Mouse (Mus musculus): ENCODE measurements around the gene Dapp1. TPM values are rescaled to one million over a fixed set of nuclear protein-coding genes. Genes with fewer than 3 reads are reported as not detected.

The Dapp1 gene
- polyA plus RNA-seq (2016; fragmentation: Nextera tagmentation; extraction: Ambion mirVana), result 2.1 and 2.3 TPM in 2 replicates

- 0 out of 2 replicates have a peak within 1 kb of the TSS, but pooled peaks have one; percentile 20 for H3K9ac ChIP-seq (replicated peaks)
Measured at GRCm38 (mm10) chr3:137981382-137981750, at the start of gene Dapp1. Dapp1 (minus strand) TSS chr3:137981545.

GRCm38 (mm10) chr3:138030563-138030962 lies 49.2 kb upstream of the Dapp1 start:
- ATAC-seq (ENCODE audit: low FRiP score, low read depth), result no peak
- H3K4me3 ChIP-seq, result no peak overlapping the region
- WGBS, result 86% methylated on average over 6 of the region's 6 CpGs
- H3K4me2 ChIP-seq (replicated peaks), result no peak overlapping the region
- H3K27me3 ChIP-seq, result no peaks in the 10 kb centered on the region
- H3K36me3 ChIP-seq, result no peaks in the 10 kb centered on the region
- H3K4me1 ChIP-seq, result no peaks in the 10 kb centered on the region
- no peaks in the 10 kb centered on the region for H3K9me3 ChIP-seq
- no peak overlapping the region for H3K27ac ChIP-seq (replicated peaks)
- H3K9ac ChIP-seq (replicated peaks), result no peak overlapping the region

More at GRCm38 (mm10) chr3:137981382-137981750, at the start of gene Dapp1:
- Histone ChIP-seq H3K4me3 (peak within 1 kb of the TSS; percentile 24), H3K4me1 (peaks cover 20% of the 10 kb centered on the region), H3K27ac (replicated peaks) (no peak within 1 kb of the TSS), H3K27me3 (peaks cover 20% of the 10 kb centered on the region; the same call in 1 of the 2 replicates), H3K36me3 (no peaks in the 10 kb centered on the region), H3K9me3 (no peaks in the 10 kb centered on the region), H3K4me2 (replicated peaks) (peak within 1 kb of the TSS; percentile 45)
- 19% methylated on average over 10 of the region's 10 CpGs for WGBS
- ATAC-seq (ENCODE audit: low FRiP score, low read depth), result peak; percentile 32; the same call in 1 of the 2 replicates

GRCm38 (mm10) chr3:138029351-138029750 lies 48.0 kb upstream of the Dapp1 start:
- H3K36me3 ChIP-seq, result no peaks in the 10 kb centered on the region
- H3K9me3 ChIP-seq, result no peaks in the 10 kb centered on the region
- H3K9ac ChIP-seq (replicated peaks), result no peak overlapping the region
- no peak overlapping the region for H3K27ac ChIP-seq (replicated peaks)
- no peaks in the 10 kb centered on the region for H3K4me1 ChIP-seq
- no peak overlapping the region for H3K4me3 ChIP-seq
- 92% methylated on average over 5 of the region's 5 CpGs for WGBS
- H3K4me2 ChIP-seq (replicated peaks), result no peak overlapping the region
- H3K27me3 ChIP-seq, result no peaks in the 10 kb centered on the region
- ATAC-seq (ENCODE audit: low FRiP score, low read depth), result no peak

GRCm38 (mm10) chr3:138027575-138028362 lies 46.4 kb upstream of the Dapp1 start:
- no peaks in the 10 kb centered on the region for H3K27me3 ChIP-seq
- H3K9me3 ChIP-seq, result no peaks in the 10 kb centered on the region
- ATAC-seq (ENCODE audit: low FRiP score, low read depth), result no peak
- H3K4me1 ChIP-seq, result no peaks in the 10 kb centered on the region
- H3K9ac ChIP-seq (replicated peaks), result no peak overlapping the region
- no peaks in the 10 kb centered on the region for H3K36me3 ChIP-seq
- H3K27ac ChIP-seq (replicated peaks), result no peak overlapping the region
- WGBS, result 85% methylated on average over 5 of the region's 5 CpGs
- no peak overlapping the region for H3K4me2 ChIP-seq (replicated peaks)
- H3K4me3 ChIP-seq, result no peak overlapping the region

- Histone ChIP-seq H3K27ac (replicated peaks) (no peak overlapping the region), H3K4me3 (no peak overlapping the region), H3K4me2 (replicated peaks) (no peak overlapping the region), H3K27me3 (no peaks in the 10 kb centered on the region), H3K9me3 (no peaks in the 10 kb centered on the region), H3K4me1 (no peaks in the 10 kb centered on the region), H3K36me3 (no peaks in the 10 kb centered on the region), H3K9ac (replicated peaks) (no peak overlapping the region)
- ATAC-seq (ENCODE audit: low FRiP score, low read depth), result no peak
- 87% methylated on average over 10 of the region's 10 CpGs for whole genome bisulfite sequencing
Measured at GRCm38 (mm10) chr3:138026286-138026685, 44.9 kb upstream of the Dapp1 start.

GRCm38 (mm10) chr3:138022651-138023050 lies 41.3 kb upstream of the Dapp1 start:
- Histone ChIP-seq H3K27me3 (no peaks in the 10 kb centered on the region), H3K4me3 (no peak overlapping the region), H3K4me1 (no peaks in the 10 kb centered on the region), H3K9ac (replicated peaks) (no peak overlapping the region), H3K4me2 (replicated peaks) (no peak overlapping the region), H3K9me3 (peaks cover 4% of the 10 kb centered on the region; the same call in 1 of the 2 replicates), H3K27ac (replicated peaks) (no peak overlapping the region), H3K36me3 (no peaks in the 10 kb centered on the region)
- no peak for ATAC-seq (ENCODE audit: low FRiP score, low read depth)
- 79% methylated on average over 4 of the region's 4 CpGs for WGBS

GRCm38 (mm10) chr3:138022003-138022402 lies 40.7 kb upstream of the Dapp1 start:
- ATAC-seq (ENCODE audit: low FRiP score, low read depth), result no peak
- Histone ChIP-seq H3K4me1 (no peaks in the 10 kb centered on the region), H3K27ac (replicated peaks) (no peak overlapping the region), H3K4me2 (replicated peaks) (no peak overlapping the region), H3K4me3 (no peak overlapping the region), H3K36me3 (no peaks in the 10 kb centered on the region), H3K27me3 (no peaks in the 10 kb centered on the region), H3K9me3 (peaks cover 4% of the 10 kb centered on the region; the same call in 1 of the 2 replicates), H3K9ac (replicated peaks) (no peak overlapping the region)
- 85% methylated on average over 4 of the region's 4 CpGs for WGBS

GRCm38 (mm10) chr3:138016810-138017209 lies 35.5 kb upstream of the Dapp1 start:
- no peak overlapping the region for H3K4me2 ChIP-seq (replicated peaks)
- WGBS, result 80% methylated on average over 12 of the region's 12 CpGs
- H3K4me1 ChIP-seq, result no peaks in the 10 kb centered on the region
- peak; percentile 30; the same call in 1 of the 2 replicates for ATAC-seq (ENCODE audit: low FRiP score, low read depth)
- H3K9me3 ChIP-seq, result peaks cover 4% of the 10 kb centered on the region; the same call in 1 of the 2 replicates
- no peaks in the 10 kb centered on the region for H3K27me3 ChIP-seq
- no peak overlapping the region for H3K4me3 ChIP-seq
- H3K36me3 ChIP-seq, result no peaks in the 10 kb centered on the region
- H3K27ac ChIP-seq (replicated peaks), result no peak overlapping the region
- no peak overlapping the region for H3K9ac ChIP-seq (replicated peaks)

- no peaks in the 10 kb centered on the region for H3K36me3 ChIP-seq
- no peaks in the 10 kb centered on the region for H3K4me1 ChIP-seq
- no peak overlapping the region for H3K27ac ChIP-seq (replicated peaks)
- H3K4me2 ChIP-seq (replicated peaks), result no peak overlapping the region
- WGBS, result 92% methylated on average over 2 of the region's 2 CpGs
- ATAC-seq (ENCODE audit: low FRiP score, low read depth), result no peak
- no peak overlapping the region for H3K4me3 ChIP-seq
- peaks cover 4% of the 10 kb centered on the region; the same call in 1 of the 2 replicates for H3K9me3 ChIP-seq
- H3K27me3 ChIP-seq, result no peaks in the 10 kb centered on the region
- no peak overlapping the region for H3K9ac ChIP-seq (replicated peaks)
Measured at GRCm38 (mm10) chr3:138014725-138015124, 33.4 kb upstream of the Dapp1 start.

- Histone ChIP-seq H3K9ac (replicated peaks) (no peak overlapping the region), H3K27ac (replicated peaks) (no peak overlapping the region), H3K4me1 (no peaks in the 10 kb centered on the region), H3K4me2 (replicated peaks) (no peak overlapping the region), H3K27me3 (no peaks in the 10 kb centered on the region), H3K9me3 (no peaks in the 10 kb centered on the region), H3K4me3 (no peak overlapping the region), H3K36me3 (no peaks in the 10 kb centered on the region)
- 54% methylated on average over 4 of the region's 4 CpGs for WGBS
- no peak for ATAC-seq (ENCODE audit: low FRiP score, low read depth)
Measured at GRCm38 (mm10) chr3:138012351-138012750, 31.0 kb upstream of the Dapp1 start.

GRCm38 (mm10) chr3:138008152-138008551 lies 26.8 kb upstream of the Dapp1 start:
- Histone ChIP-seq H3K9ac (replicated peaks) (no peak overlapping the region), H3K4me2 (replicated peaks) (no peak overlapping the region), H3K27me3 (no peaks in the 10 kb centered on the region), H3K36me3 (no peaks in the 10 kb centered on the region; the same call in 1 of the 2 replicates), H3K4me1 (no peaks in the 10 kb centered on the region), H3K9me3 (no peaks in the 10 kb centered on the region; the same call in 1 of the 2 replicates), H3K27ac (replicated peaks) (no peak overlapping the region), H3K4me3 (no peak overlapping the region)
- WGBS, result 82% methylated on average over 6 of the region's 6 CpGs
- ATAC-seq (ENCODE audit: low FRiP score, low read depth), result no peak

GRCm38 (mm10) chr3:138006896-138007295 lies 25.6 kb upstream of the Dapp1 start:
- ATAC-seq (ENCODE audit: low FRiP score, low read depth), result no peak
- no peaks in the 10 kb centered on the region for H3K27me3 ChIP-seq
- H3K4me1 ChIP-seq, result no peaks in the 10 kb centered on the region
- no peaks in the 10 kb centered on the region; the same call in 1 of the 2 replicates for H3K9me3 ChIP-seq
- H3K27ac ChIP-seq (replicated peaks), result no peak overlapping the region
- no peak overlapping the region for H3K4me2 ChIP-seq (replicated peaks)
- no peak overlapping the region for H3K4me3 ChIP-seq
- 84% methylated on average over 3 of the region's 3 CpGs for WGBS
- no peaks in the 10 kb centered on the region; the same call in 1 of the 2 replicates for H3K36me3 ChIP-seq
- H3K9ac ChIP-seq (replicated peaks), result no peak overlapping the region
